Mouse (Mus musculus) myocyte (in vitro differentiated cells): ENCODE results near the gene Rps6kc1.
"Not testable (repeated sequence)": the region's sequence is repeated elsewhere in the genome, so short reads cannot be mapped to it uniquely, and the experiment has no call there.

Experiments
- E2F4 ChIP-seq: IDR thresholded peaks from one replicate; pipeline ENCODE4 v1.6.1; 2011; ENCODE audit warnings: mild to moderate bottlenecking, control low read depth, moderate library complexity; ENCODE audit not compliant: insufficient read depth
- MAX ChIP-seq: IDR thresholded peaks from one replicate; pipeline ENCODE4 v1.6.1; 2011; ENCODE audit warnings: low read depth, mild to moderate bottlenecking, control low read depth
- MYOD1 ChIP-seq, 3 experiments: IDR thresholded peaks; one replicate each; pipeline ENCODE4 v1.6.1; 2011; ENCODE audit warnings: control low read depth in 2 of 3, low read depth in 2 of 3, mild to moderate bottlenecking in 2 of 3, moderate library complexity in 1 of 3; ENCODE audit not compliant: insufficient read length in 2 of 3, control insufficient read depth in 1 of 3
- MYOG ChIP-seq, 3 experiments: IDR thresholded peaks; one replicate each; pipeline ENCODE4 v1.6.1; 2011; ENCODE audit warnings: control low read depth in 2 of 3, low read depth in 2 of 3, mild to moderate bottlenecking in 2 of 3; ENCODE audit not compliant: insufficient read length in 2 of 3, control insufficient read depth in 1 of 3, insufficient read depth in 1 of 3
- POLR2A ChIP-seq: IDR thresholded peaks from one replicate; pipeline ENCODE4 v1.6.1; 2011; ENCODE audit warnings: low read depth, mild to moderate bottlenecking, control low read depth, moderate library complexity; ENCODE audit not compliant: insufficient read length
- POLR2AphosphoS2 ChIP-seq: IDR thresholded peaks from one replicate; pipeline ENCODE4 v1.6.1; 2011; ENCODE audit warnings: low read depth, control low read depth; ENCODE audit not compliant: insufficient read length
- REST ChIP-seq: IDR thresholded peaks from one replicate; pipeline ENCODE4 v1.6.1; 2011; ENCODE audit warnings: mild to moderate bottlenecking, control low read depth, moderate library complexity; ENCODE audit not compliant: insufficient read depth, insufficient read length
- SRF ChIP-seq: IDR thresholded peaks from one replicate; pipeline ENCODE4 v1.6.1; 2011; ENCODE audit warnings: low read depth; ENCODE audit not compliant: control insufficient read depth, insufficient read length
- TCF12 ChIP-seq: IDR thresholded peaks from one replicate; pipeline ENCODE4 v1.6.1; 2011; ENCODE audit warnings: mild to moderate bottlenecking, control low read depth; ENCODE audit not compliant: poor library complexity, insufficient read depth, severe bottlenecking
- USF1 ChIP-seq: IDR thresholded peaks from one replicate; pipeline ENCODE4 v1.6.1; 2011; ENCODE audit warnings: low read depth, mild to moderate bottlenecking, control low read depth, moderate library complexity

DNA sequence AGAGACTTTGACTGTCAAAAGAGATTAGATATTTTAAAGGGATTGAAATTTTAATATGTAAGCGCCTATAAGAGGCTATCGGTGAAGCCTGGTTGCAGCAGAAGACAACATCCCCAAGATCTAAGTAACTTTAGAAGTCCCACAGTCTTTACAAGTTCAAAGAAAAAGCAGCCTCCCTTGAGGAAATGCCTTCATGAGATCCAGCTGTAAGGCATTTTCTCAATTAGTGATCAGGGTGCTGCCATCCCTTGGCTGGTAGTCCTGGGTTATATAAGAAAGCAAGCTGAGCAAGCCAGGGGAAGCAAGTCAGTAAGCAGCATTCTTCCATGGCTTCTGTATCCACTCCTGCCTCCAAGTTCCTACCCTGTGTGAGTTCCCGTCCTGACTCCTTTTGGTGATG is 13.2 kb upstream of the Rps6kc1 start, which contains the start of gene Angel2:
- not testable (repeated sequence) for TF ChIP-seq USF1; REST; POLR2A; MYOD1 (IDR thresholded peaks at IDR 0.05; ENCODE audit: control insufficient read depth in 1 of 3, insufficient read length in 2 of 3, low read depth in 2 of 3); POLR2AphosphoS2; E2F4; MAX; MYOG (IDR thresholded peaks at IDR 0.05; ENCODE audit: control insufficient read depth in 1 of 3, insufficient read depth in 1 of 3, insufficient read length in 2 of 3, low read depth in 2 of 3); TCF12; SRF
